Mouse (Mus musculus) CD4-positive, CD25-positive, alpha-beta regulatory T cell (primary cell): Measurements from ENCODE around the gene Klhl11. TPM values are rescaled to one million over a fixed set of nuclear protein-coding genes. Genes with fewer than 3 reads are reported as not detected.

Experiments
- polyA plus RNA-seq: library from polyadenylated mRNA; unstranded; fragments of 100-300 nt; shearing (Covaris generic); gene quantifications from one replicate; pipeline ENCODE4 v1.2.1, GENCODE M21; 2017

The Klhl11 gene
- 4.2 TPM for polyA plus RNA-seq

DNA sequence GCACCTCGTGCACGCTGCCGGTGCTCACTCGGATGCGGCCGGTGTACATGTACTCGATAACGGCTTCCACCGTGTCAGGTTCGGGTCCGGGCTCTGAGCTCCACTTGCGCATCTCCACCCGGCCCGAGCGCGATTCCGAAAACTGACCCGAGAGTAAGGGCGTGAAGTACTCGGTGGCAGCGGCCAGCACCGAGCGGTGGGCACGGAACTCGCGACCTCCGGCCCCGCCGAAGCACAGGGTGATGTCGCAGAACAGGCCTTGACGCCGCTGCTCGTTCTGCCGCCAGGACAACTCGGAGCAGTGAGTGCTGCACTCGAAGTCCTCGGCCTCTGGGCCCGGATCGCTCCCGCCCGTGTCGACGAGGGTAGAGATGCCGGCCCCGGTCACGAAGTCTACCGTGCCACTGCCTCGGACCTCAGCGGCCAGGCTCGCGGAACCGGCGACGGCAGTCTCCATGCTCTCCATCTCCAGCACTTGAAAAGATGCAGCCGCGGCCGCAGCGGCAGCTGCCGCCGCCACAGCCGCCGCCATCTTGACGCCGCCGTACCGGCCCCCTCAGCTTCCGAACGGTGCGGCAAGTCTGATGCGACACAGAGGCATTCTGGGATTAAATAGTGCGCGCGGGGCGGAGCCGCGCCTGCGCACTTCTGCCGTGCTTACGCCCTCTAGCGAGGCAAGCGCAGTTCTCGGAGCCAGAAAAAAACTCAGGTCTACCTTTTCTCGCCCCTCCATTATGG, at the start of gene Klhl11:
TSS of gene Klhl11 (minus strand) at position 545 of the 738 bp plus-strand sequence.

DNA sequence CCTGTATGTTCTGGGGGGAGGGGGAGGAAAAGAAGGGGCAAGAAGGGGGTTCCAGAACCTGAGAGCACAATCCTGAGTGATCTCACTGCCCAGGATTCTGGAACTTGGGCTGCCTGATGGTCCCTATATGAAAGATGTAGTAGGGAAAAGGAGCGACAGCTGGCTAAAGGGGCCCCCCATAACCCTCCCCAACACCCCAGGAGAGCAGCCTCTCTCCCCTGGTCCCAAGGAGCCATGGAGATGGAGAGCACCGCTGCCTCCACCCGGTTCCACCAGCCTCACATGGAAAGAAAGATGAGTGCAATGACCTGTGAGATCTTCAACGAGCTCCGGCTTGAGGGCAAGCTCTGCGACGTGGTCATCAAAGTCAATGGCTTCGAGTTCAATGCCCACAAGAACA, 30.7 kb downstream of the Klhl11 start, which contains the start of the genes Nt5c3b and Klhl10:
TSS of gene Nt5c3b (minus strand) at position 12 of the 400 bp plus-strand sequence.
TSS of gene Klhl10 (plus strand) at position 121 of the 400 bp plus-strand sequence.

DNA sequence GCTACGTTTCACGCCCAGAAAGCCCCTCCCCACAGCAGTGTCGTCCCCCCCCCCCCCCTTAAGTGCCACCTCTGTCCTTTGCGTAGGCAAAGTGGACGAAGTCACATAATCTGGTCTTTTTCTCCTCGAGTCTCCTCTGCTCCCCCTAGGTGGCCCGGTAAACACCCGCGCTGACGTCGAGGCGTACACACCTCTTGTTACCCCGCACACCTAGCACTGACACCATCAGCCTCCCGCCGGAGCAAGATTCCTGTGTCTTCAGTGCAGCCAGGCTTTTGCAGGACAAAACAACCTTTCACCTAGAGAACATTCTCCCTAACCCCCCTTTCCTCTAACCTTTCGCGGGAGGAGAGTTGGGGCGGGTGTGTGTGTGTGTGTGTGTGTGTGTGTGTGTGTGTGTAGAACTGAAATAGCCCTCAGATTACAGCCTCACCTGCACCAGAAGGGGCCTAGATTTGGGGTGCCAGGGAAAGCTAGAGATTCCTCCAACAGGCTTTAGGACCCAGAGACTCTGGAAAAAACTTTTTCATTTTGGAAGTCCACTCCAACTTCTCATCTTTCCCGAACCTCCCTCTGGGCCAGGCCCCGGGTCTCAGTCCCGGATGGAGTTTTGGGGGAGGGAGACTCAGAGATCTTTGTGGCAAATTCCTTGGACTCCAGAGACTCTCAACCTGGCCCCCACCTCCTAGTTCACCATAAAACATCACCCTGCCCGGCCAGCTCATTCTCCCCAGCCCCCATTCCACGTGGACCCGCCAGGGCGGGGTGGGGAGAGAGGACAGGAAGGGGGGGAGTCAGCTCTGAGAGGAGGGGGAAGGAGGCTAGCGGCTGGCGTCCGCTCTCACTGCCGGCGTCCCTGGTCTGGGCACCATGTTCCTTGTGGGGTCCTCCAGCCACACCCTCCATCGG, 57.4 kb downstream of the Klhl11 start, which contains the start of gene Fkbp10:
TSS of gene Fkbp10 (plus strand) at position 784 of the 909 bp plus-strand sequence.

DNA sequence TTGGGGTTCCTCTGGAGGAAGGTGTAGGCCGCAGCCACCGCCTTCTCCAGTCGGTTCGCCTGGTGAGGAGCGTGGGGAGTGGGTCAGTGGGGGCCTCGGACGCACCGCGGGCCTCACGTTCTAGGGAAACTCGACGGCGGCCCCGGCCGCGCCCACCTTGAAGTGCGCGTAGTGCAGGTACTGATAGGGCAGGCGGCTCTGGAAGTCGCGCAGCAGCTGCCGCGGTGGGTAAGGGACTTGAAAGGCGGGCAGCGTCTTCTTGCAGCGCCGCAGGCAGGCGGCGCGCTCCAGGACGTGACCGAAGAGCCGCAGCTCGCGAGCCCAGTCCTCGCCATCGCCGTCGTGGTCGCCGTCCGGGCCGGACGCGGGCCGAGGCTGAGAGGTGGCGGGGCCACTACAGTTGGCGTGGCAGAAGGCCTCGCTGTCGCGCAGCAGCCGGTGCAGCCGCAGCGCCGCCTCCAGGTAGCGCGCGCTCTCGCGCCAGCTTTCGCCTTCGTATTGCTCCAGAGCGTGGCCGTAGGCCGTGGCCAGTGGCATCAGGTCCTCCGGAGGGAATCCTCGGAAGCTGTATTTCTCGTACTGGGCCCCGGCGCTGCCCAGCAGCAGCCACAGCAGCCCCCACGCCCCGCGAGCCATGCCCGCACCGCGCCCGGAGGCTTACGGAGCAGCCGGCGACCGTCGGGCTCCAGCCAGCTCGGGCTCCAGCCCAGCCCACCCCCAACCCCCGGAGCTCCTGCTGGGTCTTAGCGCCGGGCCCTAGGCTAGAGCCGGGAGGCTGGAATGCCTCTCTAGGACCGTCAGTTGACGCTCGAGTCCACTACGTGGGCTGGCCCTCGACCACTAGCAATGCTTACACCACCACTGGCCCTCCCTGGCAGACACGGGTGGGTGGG, 58.3 kb downstream of the Klhl11 start, which contains the start of gene P3h4:
TSS of gene P3h4 (minus strand) at position 816 of the 893 bp plus-strand sequence.

Other genes starting within 250 kb of the Klhl11 start
- not detected for gene Krt16, start 223.8 kb downstream of the Klhl11 start, polyA plus RNA-seq
- 0.30 TPM for gene Krt17, start 211.7 kb downstream of the Klhl11 start, polyA plus RNA-seq
- gene Krt42, start 202.9 kb downstream of the Klhl11 start, polyA plus RNA-seq = not detected
- 2,424 TPM for gene Eif1, start 152.9 kb downstream of the Klhl11 start, polyA plus RNA-seq
- not detected for gene Gast, start 138.3 kb downstream of the Klhl11 start, polyA plus RNA-seq
- gene Hap1, start 116.6 kb downstream of the Klhl11 start, polyA plus RNA-seq = 2.1 TPM
- 2.8 TPM for gene Jup, start 75.0 kb downstream of the Klhl11 start, polyA plus RNA-seq
- gene P3h4, start 57.9 kb downstream of the Klhl11 start, polyA plus RNA-seq = not detected
- gene Fkbp10, start 57.0 kb downstream of the Klhl11 start, polyA plus RNA-seq = 0.30 TPM
- 163 TPM for gene Nt5c3b, start 30.9 kb downstream of the Klhl11 start, polyA plus RNA-seq
- gene Klhl10, start 30.8 kb downstream of the Klhl11 start, polyA plus RNA-seq = 0.29 TPM
- gene Acly, start 55.3 kb upstream of the Klhl11 start, polyA plus RNA-seq = 155 TPM
- 0.13 TPM for gene Ttc25, start 72.9 kb upstream of the Klhl11 start, polyA plus RNA-seq
- gene Cnp, start 102.2 kb upstream of the Klhl11 start, polyA plus RNA-seq = 392 TPM
- gene Nkiras2, start 146.5 kb upstream of the Klhl11 start, polyA plus RNA-seq = 28.4 TPM
- 616 TPM for gene Dnajc7, start 147.4 kb upstream of the Klhl11 start, polyA plus RNA-seq
- gene Zfp385c, start 219.7 kb upstream of the Klhl11 start, polyA plus RNA-seq = 0.51 TPM
- gene Dhx58, start 231.5 kb upstream of the Klhl11 start, polyA plus RNA-seq = 33.4 TPM
- gene Kat2a, start 239.7 kb upstream of the Klhl11 start, polyA plus RNA-seq = 69.0 TPM
- 0.47 TPM for gene Hspb9, start 241.1 kb upstream of the Klhl11 start, polyA plus RNA-seq